Mouse (Mus musculus) cerebellum, postnatal 4 days (tissue): ENCODE data around the gene Asb11.

Source experiments
- DNase-seq, 2 experiments: peaks; one replicate each; pipeline ENCODE4 v3.0.0; 2022; ENCODE audit warnings: low spot score in 2 of 2, mixed read lengths in 1 of 2

Asb11 gene

DNA sequence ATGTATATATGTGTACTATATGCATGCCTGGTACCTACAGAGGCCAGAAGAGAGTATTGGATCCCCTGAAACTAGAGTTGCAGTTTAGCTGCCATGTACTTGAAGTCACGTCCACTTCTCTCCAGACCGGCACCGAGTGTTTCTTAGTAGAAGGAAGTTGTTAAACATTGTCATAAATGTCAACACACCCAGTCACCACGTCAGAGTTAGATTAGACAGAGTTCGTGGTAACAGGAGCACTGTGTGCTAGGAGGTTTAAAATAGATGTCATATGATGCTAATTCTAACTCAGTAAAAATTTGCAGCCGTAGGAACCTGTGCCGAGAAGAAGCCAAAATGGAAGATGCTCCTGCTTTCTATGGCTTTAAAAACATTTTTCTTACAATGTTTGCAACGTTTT is at the start of gene Asb11:
TSS of gene Asb11 (plus strand) at position 286 of the 400 bp plus-strand sequence.
- DNase-seq = no peak

DNA sequence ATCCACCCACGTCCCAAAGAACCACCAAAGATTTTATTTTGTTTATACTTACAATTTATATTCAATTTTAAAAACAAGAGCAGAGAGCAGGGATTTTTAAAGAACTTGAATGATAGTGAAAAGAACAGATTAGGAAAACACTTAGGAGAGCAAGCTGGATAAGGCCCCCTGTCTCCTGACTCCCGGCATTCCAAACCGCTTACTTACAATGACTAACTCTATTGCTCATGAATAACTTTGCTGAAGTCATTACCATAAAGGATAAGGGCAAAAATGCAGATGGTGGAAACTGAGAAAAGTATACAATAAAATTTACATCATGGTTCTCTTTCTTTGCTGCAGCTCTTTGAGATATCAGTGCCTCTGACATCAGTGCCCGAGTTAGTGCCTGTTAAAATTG is 42.7 kb upstream of the Asb11 start:
- no peak for DNase-seq

DNA sequence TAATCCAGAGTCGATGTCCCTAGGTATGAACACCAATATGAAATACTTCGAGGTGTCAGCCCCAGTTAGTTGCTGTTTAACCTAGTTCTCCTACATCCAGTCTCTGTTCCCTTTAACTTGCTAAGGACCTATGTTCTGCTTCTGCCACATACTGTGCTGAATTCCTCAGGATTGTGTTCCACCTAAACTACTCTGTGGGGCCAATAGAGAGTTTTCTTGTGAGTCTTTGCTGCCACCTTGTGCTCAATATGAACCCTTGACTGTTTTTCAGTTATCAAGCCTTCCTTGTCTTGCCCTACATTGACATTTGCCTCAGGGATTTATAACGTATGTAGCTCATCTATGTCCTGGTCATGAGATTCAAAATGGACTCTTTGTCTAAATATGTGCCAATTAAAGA is 38.3 kb upstream of the Asb11 start:
- DNase-seq = no peak

DNA sequence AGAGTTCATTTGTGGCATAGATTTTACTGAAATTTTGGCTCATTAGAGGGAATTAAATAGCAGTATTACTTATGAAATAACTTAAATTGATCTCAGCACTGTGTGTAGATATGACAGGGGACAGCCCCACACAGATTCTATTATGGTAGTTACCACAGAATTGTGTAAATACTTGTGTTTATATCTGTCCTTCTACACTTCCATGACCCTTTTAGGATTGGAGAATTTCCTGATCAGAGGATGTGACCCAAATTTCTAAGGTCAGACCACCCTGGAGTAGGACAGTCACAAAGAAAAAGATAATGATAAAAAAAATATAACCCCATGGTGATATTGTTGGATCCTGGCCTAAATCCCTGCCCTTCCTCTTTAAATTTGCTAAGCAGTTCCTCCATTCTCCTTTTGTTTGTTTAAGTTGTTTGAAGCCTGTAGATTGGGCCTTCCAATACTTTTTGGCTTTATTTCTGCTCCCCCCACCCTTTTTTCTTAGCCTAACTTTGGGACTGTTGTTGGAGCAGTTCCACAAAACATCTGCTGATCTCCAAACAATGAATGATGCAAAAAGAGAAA is 31.6 kb upstream of the Asb11 start:
- no peak for DNase-seq

DNA sequence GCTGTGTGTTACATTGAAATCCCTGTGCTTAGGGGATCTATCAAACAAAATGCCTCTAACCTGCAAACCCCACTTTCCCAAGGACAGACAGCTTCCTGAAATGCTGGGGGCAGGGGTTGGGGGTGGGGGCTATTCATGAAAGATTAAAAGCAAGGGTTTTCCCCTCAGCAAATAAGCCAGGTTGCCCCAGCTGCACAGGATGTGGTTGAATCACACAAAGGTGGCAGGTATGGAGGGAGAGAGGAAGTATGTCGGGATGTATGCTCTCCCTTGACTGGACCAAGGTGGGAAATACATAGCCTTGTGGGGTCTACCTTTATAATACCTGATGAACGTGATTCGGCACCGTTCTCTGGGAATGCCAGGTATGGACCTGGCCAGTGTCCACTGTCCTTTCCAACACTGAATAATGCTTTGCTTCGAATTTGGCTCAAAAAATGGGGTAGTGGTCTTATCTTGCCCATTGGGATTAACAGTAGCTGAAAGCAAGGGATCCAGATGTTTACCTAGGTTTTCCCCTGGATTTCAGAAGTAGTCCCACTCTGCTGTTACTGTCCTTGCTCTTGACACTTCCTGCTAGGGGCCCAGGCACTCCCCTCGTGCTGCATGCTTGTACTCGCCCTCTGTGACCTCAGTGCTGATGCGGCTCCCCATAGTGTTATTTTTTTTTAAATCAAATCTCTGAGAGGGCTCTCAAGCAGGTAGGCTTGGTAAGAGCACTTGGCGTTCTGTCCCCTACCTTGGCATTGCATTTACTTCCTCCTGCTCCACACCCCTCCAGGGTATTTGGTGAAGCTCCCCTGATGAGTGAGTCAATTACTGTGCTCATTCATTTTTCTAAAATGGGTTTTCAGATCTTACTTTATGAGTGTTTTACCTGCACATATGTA is 30.4 kb upstream of the Asb11 start:
- DNase-seq = no peak

GRCm38 (mm10) chrX:164408301-164408927 is 28.4 kb upstream of the Asb11 start:
- DNase-seq = no peak

- DNase-seq = no peak
These were observed 26.2 kb upstream of the Asb11 start for GRCm38 (mm10) chrX:164410562-164410961.

GRCm38 (mm10) chrX:164416803-164417202 is 20.0 kb upstream of the Asb11 start:
- DNase-seq = no peak

DNA sequence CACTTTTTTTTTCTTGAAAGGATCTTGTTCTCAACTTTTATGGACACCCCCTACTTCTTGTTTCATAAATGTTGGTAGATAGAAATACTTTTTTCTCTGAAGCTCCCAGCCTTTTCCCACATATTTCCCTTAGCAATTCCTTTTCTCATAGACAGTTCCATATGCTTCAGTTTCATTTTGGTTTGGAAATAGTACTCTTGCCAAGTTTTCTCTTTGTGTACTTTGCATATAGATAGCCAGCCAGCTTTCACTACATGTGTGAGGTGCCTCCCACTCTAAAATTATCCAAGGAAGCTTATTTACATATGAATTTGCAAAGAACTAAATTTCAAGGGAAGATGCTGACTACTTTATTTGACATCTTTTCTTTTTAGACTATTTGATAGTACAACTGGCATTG is 18.8 kb upstream of the Asb11 start:
- DNase-seq = no peak

- DNase-seq = peak; percentile 75 to 81
These were observed 17.3 kb upstream of the Asb11 start, which contains the start of gene Piga for GRCm38 (mm10) chrX:164419471-164419939. Gene Piga, plus strand, starts transcription at chrX:164419787.

- DNase-seq = no peak
These were observed 16.8 kb upstream of the Asb11 start for GRCm38 (mm10) chrX:164419955-164420354.

DNA sequence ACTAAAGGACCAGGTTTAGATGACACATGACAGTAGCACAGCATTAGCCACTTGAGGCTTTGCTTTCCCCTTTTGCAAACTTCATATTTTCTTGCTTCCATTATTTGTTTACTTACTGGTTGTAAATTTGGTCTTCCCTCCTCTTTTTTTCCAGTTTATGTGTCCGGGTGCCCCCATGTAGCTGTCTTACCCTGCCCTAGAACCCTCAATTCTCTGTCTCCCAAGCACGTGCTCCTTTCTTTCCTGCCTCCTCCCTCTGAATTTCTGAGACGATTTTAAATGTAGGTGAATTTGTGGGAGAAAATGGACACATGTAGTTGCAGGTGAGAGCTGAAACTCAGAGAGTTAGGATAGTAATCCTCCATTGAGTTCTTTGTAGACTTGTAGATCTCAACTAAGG is 16.3 kb upstream of the Asb11 start:
- DNase-seq = no peak

DNA sequence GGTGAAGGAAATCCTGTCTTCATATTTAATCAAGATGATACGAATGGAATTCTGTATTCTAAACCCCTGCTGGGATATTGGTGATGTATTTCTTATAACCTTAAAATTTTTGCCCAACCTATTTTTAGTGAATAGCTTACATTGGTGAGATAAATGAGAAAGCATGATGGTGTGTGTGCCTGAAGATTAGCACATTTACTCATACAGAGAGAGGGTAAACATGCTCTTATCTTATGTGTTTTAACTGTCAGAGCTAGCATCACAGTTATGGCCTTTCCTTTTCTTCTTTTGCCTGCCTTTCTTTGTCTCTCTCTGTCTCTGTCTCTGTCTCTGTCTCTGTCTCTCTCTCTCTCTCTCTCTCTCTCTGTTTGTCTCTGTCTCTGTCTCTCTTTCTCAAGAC is 12.0 kb upstream of the Asb11 start:
- no peak for DNase-seq

GRCm38 (mm10) chrX:164427295-164427694 is 9.5 kb upstream of the Asb11 start:
- no peak for DNase-seq

DNA sequence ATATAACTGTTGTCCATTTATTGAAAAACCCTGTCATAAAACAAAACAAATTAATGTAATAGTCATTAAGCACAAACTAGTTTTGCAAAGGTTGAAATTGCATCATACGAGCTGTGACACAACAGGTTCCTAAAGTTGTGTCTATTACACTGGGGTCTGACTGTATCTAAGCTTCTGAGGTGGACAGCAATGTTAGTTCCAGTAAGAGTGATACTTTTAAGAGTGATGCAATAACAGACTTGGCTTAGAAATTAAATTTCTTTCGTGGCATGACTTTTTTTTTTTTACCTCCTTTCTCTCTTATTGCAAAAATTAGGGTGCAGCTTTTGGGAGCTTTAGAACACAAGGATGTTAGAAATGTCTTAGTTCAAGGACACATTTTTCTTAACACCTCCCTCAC is 8.6 kb upstream of the Asb11 start:
- DNase-seq = no peak

DNA sequence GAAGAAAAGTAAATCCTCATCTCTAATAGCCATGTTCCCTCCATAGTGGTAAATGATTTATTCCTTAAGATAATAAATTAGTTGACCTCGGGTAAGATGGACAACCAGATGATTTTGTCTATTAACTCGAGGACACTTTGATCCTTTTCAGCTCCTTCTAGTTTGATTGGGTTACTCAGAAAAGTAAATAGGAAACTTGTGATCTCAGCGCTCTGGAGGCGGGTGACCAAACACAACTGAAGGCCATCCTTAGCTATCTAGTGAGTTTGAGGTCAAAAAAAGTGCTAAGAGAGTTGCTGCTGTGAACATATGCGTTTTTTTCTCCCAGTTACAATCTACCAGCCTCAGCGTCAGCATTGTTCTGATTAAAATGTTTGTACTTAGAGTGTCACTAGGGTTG is 6.2 kb upstream of the Asb11 start:
- DNase-seq = no peak

DNA sequence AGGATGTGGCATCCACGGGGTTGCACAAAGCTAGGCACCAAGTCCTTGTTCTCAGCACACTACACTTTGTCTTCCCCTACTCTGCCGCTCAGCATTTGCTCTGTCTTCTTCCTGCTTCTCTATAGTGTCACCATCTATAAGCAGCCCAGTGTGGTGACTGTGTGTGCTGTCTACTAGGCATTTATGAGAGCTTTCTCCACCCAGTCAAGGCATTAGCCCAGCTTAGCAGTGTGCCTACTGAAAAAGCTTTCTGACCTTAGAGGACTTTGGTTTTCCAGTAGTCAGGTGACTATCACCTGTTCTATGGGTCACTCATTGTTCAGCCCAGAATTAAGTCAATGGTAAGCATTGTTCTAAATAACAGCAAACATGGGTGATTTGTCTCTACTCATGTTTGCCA is 5.7 kb upstream of the Asb11 start:
- no peak for DNase-seq

DNA sequence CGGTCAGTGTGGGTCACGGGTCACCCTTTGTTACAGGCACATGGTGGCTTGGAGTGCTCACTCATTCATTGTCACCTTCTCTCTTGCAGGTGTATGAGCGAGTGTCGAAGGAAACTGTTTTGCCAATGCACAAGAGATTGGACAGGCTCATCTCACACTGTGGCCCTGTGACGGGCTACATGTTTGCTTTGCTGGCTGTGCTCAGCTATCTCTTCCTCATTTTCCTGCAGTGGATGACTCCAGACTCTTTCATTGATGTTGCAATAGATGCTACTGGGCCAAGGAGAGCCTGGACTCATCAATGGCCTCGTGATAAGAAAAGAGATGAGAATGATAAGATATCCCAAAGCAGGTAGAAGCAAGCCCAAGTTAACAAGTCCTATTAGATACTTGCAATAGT is 5.3 kb upstream of the Asb11 start:
- no peak for DNase-seq

- no peak for DNase-seq
These were observed 4.1 kb upstream of the Asb11 start for GRCm38 (mm10) chrX:164432682-164433081.

- DNase-seq = no peak
These were observed 2.7 kb downstream of the Asb11 start for GRCm38 (mm10) chrX:164439462-164439861.

DNA sequence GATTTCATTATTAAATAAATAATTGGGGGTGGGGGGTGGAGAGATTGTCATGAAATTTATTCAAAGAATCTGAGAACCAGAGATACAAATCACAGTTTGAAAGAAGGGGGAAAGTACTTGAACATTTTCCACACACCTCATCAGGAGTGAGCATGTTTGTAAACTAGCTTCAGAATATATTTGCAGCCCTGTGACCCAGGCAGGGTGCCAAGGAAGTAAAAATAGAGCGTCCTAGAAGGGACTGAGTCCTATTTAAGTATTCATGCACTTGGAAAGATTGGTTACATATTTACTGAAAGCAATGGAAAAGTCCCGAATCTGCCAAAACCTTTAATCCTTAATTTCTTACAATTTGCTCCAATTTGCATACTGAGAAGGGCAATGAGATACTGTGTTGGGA is 3.3 kb downstream of the Asb11 start:
- no peak for DNase-seq

DNA sequence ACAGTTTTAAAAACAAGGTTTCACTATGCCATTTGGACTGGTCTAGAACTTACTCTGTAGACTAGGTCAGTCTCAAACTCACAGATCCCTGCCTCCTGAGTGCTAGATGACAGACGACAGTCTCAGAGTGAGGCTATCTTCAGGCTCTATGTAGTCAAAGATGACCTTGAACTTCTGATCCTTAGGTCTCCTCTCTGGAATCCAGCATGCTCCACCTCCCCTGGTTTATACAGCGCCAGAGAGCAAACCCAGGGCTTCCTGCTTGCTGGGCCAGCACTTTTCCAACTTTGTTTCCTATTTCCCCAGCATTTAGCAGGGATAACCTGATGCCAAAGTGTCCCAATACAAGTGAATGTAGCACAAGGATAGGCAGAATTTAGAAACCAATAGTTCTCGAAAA is 3.9 kb downstream of the Asb11 start:
- no peak for DNase-seq

DNA sequence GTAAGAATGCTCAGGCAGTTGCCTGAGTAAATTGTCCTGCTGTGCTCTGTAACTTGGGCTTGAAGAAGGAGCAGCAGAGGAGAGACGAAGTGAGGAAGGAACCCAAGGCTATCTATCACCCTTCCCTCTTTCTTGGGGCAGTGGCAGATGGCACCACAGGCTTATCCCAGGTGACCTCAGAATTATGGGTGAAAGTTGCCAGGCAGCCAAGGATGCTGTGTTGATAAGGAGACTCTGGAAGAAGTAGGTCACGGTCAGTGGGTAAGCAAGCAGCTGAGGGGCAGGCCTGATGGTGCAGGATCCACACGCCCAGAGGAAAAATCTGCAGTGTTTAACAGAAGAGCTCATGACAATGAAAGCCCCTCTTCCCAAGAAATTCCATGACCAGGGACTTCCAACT is 4.5 kb downstream of the Asb11 start:
- DNase-seq = no peak
